Mouse (Mus musculus) stomach, embryonic 15.5 days (tissue): Measurements from ENCODE around the gene Tsks. TPM values are rescaled to one million over a fixed set of nuclear protein-coding genes. Genes with fewer than 3 reads are reported as not detected.

Source experiments
- ATAC-seq: fragments of 200-750 bp; cut with Nextera tagmentation; 2 replicates; pipeline ENCODE4 v1.8.0; 2017; ENCODE audit warnings: low read depth, moderate number of reproducible peaks, moderate TSS enrichment; ENCODE audit not compliant: insufficient read depth, low FRiP score
- H3K27ac ChIP-seq: fragments of 300-500 bp; sonication (generic); 2 replicates; pipeline ENCODE4 v1.5.1; 2015; ENCODE audit warnings: mild to moderate bottlenecking, inconsistent platforms
- H3K27me3 ChIP-seq: fragments of 300-500 bp; sonication (generic); replicated peaks from 2 replicates; pipeline ENCODE4 v1.6.1; 2015; ENCODE audit warnings: inconsistent platforms
- H3K36me3 ChIP-seq: fragments of 300-500 bp; sonication (generic); 2 replicates; pipeline ENCODE4 v1.6.1; 2015; ENCODE audit warnings: inconsistent platforms
- H3K4me1 ChIP-seq: fragments of 300-500 bp; sonication (generic); 2 replicates; pipeline ENCODE4 v1.6.1; 2015; ENCODE audit warnings: inconsistent platforms
- H3K4me2 ChIP-seq: fragments of 300-500 bp; sonication (generic); 2 replicates; pipeline ENCODE4 v1.6.1; 2015; ENCODE audit warnings: mild to moderate bottlenecking, inconsistent platforms
- H3K4me3 ChIP-seq: fragments of 300-500 bp; sonication (generic); replicated peaks from 2 replicates; pipeline ENCODE4 v1.5.1; 2015; ENCODE audit warnings: inconsistent platforms
- H3K9ac ChIP-seq: fragments of 300-500 bp; sonication (generic); 2 replicates; pipeline ENCODE4 v1.6.1; 2015; ENCODE audit warnings: inconsistent platforms
- H3K9me3 ChIP-seq: fragments of 300-500 bp; sonication (generic); 2 replicates; pipeline ENCODE4 v1.6.1; 2016; ENCODE audit warnings: inconsistent platforms
- WGBS: fragments of 180-500 bp; shearing (Covaris S2); methylation state at CpG from one replicate; pipeline ENCODE4 v1.1.7; 2015; 5-methylcytosine and 5-hydroxymethylcytosine counted together
- polyA plus RNA-seq: library from polyadenylated mRNA; unstranded; fragments of >200 nt; fragmentation: Nextera tagmentation; extraction: Ambion mirVana; gene quantifications from 2 replicates; pipeline ENCODE4 v1.2.1, GENCODE M21; 2015

The Tsks gene
- polyA plus RNA-seq, 1 experiment from 2014 or later, result 0.09 TPM

- 6% methylated on average over 24 of the region's 24 CpGs for WGBS
These were observed 9.8 kb downstream of the Tsks start for GRCm38 (mm10) chr7:44952611-44953306.

GRCm38 (mm10) chr7:44953561-44953960 lies 10.6 kb downstream of the Tsks start:
- 66% methylated on average over 14 of the region's 14 CpGs for WGBS

More at GRCm38 (mm10) chr7:44952611-44953306, 9.8 kb downstream of the Tsks start:
- no peaks in the 10 kb centered on the region for H3K9me3 ChIP-seq
- H3K4me3 ChIP-seq, result peak overlapping the region; percentile 57
- peak; percentile 91 for ATAC-seq
- peak overlapping the region; percentile 54; the same call in 1 of the 2 replicates for H3K9ac ChIP-seq
- peaks cover 18% of the 10 kb centered on the region for H3K27me3 ChIP-seq
- peak overlapping the region; percentile 75 for H3K27ac ChIP-seq
- peaks cover 9% of the 10 kb centered on the region; the same call in 1 of the 2 replicates for H3K4me1 ChIP-seq
- H3K36me3 ChIP-seq, result no peaks in the 10 kb centered on the region
- H3K4me2 ChIP-seq, result peak overlapping the region; percentile 95

GRCm38 (mm10) chr7:44954091-44954885 lies 11.3 kb downstream of the Tsks start:
- WGBS, result 84% methylated on average over 12 of the region's 12 CpGs
- Histone ChIP-seq H3K9ac (no peak overlapping the region), H3K4me2 (no peak overlapping the region), H3K9me3 (no peaks in the 10 kb centered on the region), H3K36me3 (no peaks in the 10 kb centered on the region), H3K27me3 (peaks cover 18% of the 10 kb centered on the region), H3K4me1 (peaks cover 9% of the 10 kb centered on the region; the same call in 1 of the 2 replicates), H3K4me3 (no peak overlapping the region), H3K27ac (no peak overlapping the region)
- ATAC-seq, result no peak

More at GRCm38 (mm10) chr7:44953561-44953960, 10.6 kb downstream of the Tsks start:
- no peaks in the 10 kb centered on the region for H3K9me3 ChIP-seq
- peaks cover 9% of the 10 kb centered on the region; the same call in 1 of the 2 replicates for H3K4me1 ChIP-seq
- no peaks in the 10 kb centered on the region for H3K36me3 ChIP-seq
- no peak overlapping the region for H3K27ac ChIP-seq
- ATAC-seq, result no peak
- H3K9ac ChIP-seq, result no peak overlapping the region
- H3K27me3 ChIP-seq, result peaks cover 18% of the 10 kb centered on the region
- no peak overlapping the region for H3K4me2 ChIP-seq
- H3K4me3 ChIP-seq, result no peak overlapping the region

- WGBS, result 45% methylated on average over 5 of the region's 5 CpGs
- H3K27me3 ChIP-seq, result peaks cover 11% of the 10 kb centered on the region
- no peak overlapping the region for H3K4me2 ChIP-seq
- no peak overlapping the region for H3K9ac ChIP-seq
- no peak overlapping the region for H3K4me3 ChIP-seq
- H3K27ac ChIP-seq, result no peak overlapping the region
- ATAC-seq, result no peak
- no peaks in the 10 kb centered on the region for H3K9me3 ChIP-seq
- no peaks in the 10 kb centered on the region for H3K36me3 ChIP-seq
- peaks cover 9% of the 10 kb centered on the region; the same call in 1 of the 2 replicates for H3K4me1 ChIP-seq
These were observed 12.6 kb downstream of the Tsks start for GRCm38 (mm10) chr7:44955628-44956027.

- 65% methylated on average over 6 of the region's 6 CpGs for WGBS
- Histone ChIP-seq H3K27ac (no peak overlapping the region), H3K9ac (no peak overlapping the region), H3K36me3 (no peaks in the 10 kb centered on the region), H3K4me2 (no peak overlapping the region), H3K4me3 (no peak overlapping the region), H3K4me1 (peaks cover 9% of the 10 kb centered on the region; the same call in 1 of the 2 replicates), H3K27me3 (peaks cover 4% of the 10 kb centered on the region; the same call in 1 of the 2 replicates), H3K9me3 (no peaks in the 10 kb centered on the region)
- ATAC-seq, result no peak
These were observed 13.3 kb downstream of the Tsks start for GRCm38 (mm10) chr7:44956266-44956665.

- Histone ChIP-seq H3K4me1 (0 out of 2 replicates have a peak, but pooled peaks cover 3% of the 10 kb centered on the region), H3K9ac (no peak overlapping the region), H3K4me3 (no peak overlapping the region), H3K36me3 (no peaks in the 10 kb centered on the region), H3K9me3 (no peaks in the 10 kb centered on the region), H3K27ac (no peak overlapping the region), H3K27me3 (no peaks in the 10 kb centered on the region), H3K4me2 (no peak overlapping the region)
- no peak for ATAC-seq
- 73% methylated on average over 20 of the region's 20 CpGs for WGBS
These were observed 14.3 kb downstream of the Tsks start for GRCm38 (mm10) chr7:44957183-44957835.

GRCm38 (mm10) chr7:44958208-44958607 lies 15.2 kb downstream of the Tsks start:
- H3K9ac ChIP-seq, result no peak overlapping the region
- no peak overlapping the region for H3K4me2 ChIP-seq
- H3K4me3 ChIP-seq, result no peak overlapping the region
- H3K27me3 ChIP-seq, result no peaks in the 10 kb centered on the region
- no peaks in the 10 kb centered on the region for H3K9me3 ChIP-seq
- no peak overlapping the region for H3K27ac ChIP-seq
- no peak for ATAC-seq
- H3K4me1 ChIP-seq, result no peaks in the 10 kb centered on the region
- H3K36me3 ChIP-seq, result no peaks in the 10 kb centered on the region
- WGBS, result 52% methylated on average over 7 of the region's 7 CpGs

GRCm38 (mm10) chr7:44959281-44959680 lies 16.3 kb downstream of the Tsks start:
- no peaks in the 10 kb centered on the region for H3K36me3 ChIP-seq
- H3K27me3 ChIP-seq, result no peaks in the 10 kb centered on the region
- no peak overlapping the region for H3K9ac ChIP-seq
- WGBS, result 75% methylated on average over 8 of the region's 8 CpGs
- no peak overlapping the region for H3K27ac ChIP-seq
- ATAC-seq, result no peak
- no peak overlapping the region for H3K4me3 ChIP-seq
- H3K9me3 ChIP-seq, result no peaks in the 10 kb centered on the region
- no peak overlapping the region for H3K4me2 ChIP-seq
- no peaks in the 10 kb centered on the region for H3K4me1 ChIP-seq

GRCm38 (mm10) chr7:44959874-44960511 lies 17.0 kb downstream of the Tsks start:
- H3K9me3 ChIP-seq, result no peaks in the 10 kb centered on the region
- H3K9ac ChIP-seq, result no peak overlapping the region
- no peak overlapping the region for H3K4me3 ChIP-seq
- no peak overlapping the region for H3K4me2 ChIP-seq
- no peaks in the 10 kb centered on the region for H3K27me3 ChIP-seq
- no peak overlapping the region for H3K27ac ChIP-seq
- no peak for ATAC-seq
- H3K4me1 ChIP-seq, result no peaks in the 10 kb centered on the region
- H3K36me3 ChIP-seq, result no peaks in the 10 kb centered on the region
- WGBS, result 81% methylated on average over 10 of the region's 10 CpGs

- Histone ChIP-seq H3K4me2 (no peak overlapping the region), H3K4me1 (no peaks in the 10 kb centered on the region), H3K27ac (no peak overlapping the region), H3K36me3 (no peaks in the 10 kb centered on the region), H3K4me3 (no peak overlapping the region), H3K9me3 (no peaks in the 10 kb centered on the region), H3K9ac (no peak overlapping the region), H3K27me3 (no peaks in the 10 kb centered on the region)
- 84% methylated on average over 13 of the region's 13 CpGs for WGBS
- no peak for ATAC-seq
These were observed 17.5 kb downstream of the Tsks start for GRCm38 (mm10) chr7:44960512-44960910.

GRCm38 (mm10) chr7:44962337-44962736 lies 19.3 kb downstream of the Tsks start:
- 57% methylated on average over 8 of the region's 8 CpGs for WGBS

More at GRCm38 (mm10) chr7:44962337-44962736, 19.3 kb downstream of the Tsks start:
- Histone ChIP-seq H3K4me2 (no peak overlapping the region), H3K9me3 (no peaks in the 10 kb centered on the region), H3K36me3 (no peaks in the 10 kb centered on the region), H3K9ac (no peak overlapping the region), H3K4me3 (no peak overlapping the region), H3K4me1 (no peaks in the 10 kb centered on the region), H3K27me3 (no peaks in the 10 kb centered on the region), H3K27ac (no peak overlapping the region)
- ATAC-seq, result no peak
